Mouse (Mus musculus) kidney, adult 2 months (tissue): ENCODE measurements at regions not wholly inside any gene's neighbourhood (a gene's known extent, or its start where the extent isn't known, plus 50 kb on each side); places are given as distances from the start of the nearest gene placed in this dataset.

Experiments used
- CTCF ChIP-seq: fragments of 200-500 bp; conservative IDR thresholded peaks from 2 replicates; pipeline ENCODE4 v1.5.1; 2011; ENCODE audit warnings: low read depth, mild to moderate bottlenecking, control low read depth, low read length, moderate library complexity, mixed read lengths; ENCODE audit not compliant: insufficient read depth, insufficient read length
- POLR2A ChIP-seq: fragments of 200-500 bp; IDR thresholded peaks from one replicate; pipeline ENCODE4 v1.6.1; 2011; ENCODE audit warnings: low read depth, low read length, control low read depth

- TF ChIP-seq CTCF (no peak), POLR2A (no peak)
These were observed 113.9 kb downstream of the Gm10131 start for GRCm38 (mm10) chr8:33997676-33998075.
